Mouse (Mus musculus): ENCODE results near the gene Srrm4. TPM values are rescaled to one million over a fixed set of nuclear protein-coding genes. Genes with fewer than 3 reads are reported as not detected.

The Srrm4 gene
- total RNA-seq, 2 experiments from 2014 or later = 30.5 to 33.6 TPM

DNA sequence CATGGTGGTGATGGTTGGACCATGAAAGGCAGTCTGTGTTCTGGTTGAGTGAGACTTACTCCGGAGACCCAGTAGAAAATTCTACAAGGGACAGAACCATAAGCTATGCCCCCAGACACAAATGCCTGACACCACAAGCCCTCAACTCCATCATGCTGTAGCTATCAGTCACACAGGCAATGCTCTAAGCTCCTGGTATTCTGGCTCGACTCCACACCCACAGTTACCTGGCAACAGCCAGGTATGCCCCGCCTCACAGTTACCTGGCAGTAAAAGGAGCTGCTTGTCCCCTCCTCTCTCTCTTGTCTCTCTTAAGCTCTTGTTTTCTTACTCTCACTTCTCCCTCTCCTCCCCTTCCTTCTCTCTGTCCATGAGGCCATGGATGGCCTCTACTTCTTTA lies 98.9 kb downstream of the Srrm4 start:
- no peak for DNase-seq (ENCODE audit: low spot score in 2 of 2)

DNA sequence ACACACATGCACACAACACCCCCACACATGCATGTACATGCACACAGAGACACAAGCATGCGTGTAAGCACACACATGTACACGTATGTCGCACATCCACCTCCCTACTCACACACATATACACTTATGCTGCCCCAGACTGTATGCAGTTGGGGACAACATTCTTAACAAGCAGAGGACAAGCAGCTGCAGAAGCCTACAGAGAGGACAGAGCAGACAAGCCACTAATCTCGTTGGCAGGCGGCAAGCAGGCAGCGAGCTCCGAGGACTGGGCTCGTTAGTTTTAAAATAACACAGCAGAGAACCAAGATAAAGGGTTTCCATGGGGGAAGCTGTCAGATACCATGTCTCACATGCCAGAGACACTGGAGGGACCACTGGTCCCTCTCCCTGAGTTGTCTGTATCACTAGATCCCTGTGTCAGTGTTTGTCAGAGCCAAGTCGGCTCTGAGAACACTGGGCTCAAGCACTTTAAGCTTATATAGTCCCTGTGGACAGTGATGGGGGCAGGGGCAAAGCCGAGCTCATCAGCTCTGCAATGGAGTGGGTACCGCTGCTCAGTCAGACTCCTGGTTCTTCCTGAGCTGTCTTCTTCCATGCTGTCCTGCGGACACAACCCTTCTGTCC lies 99.7 kb downstream of the Srrm4 start:
- no peak for DNase-seq (ENCODE audit: low spot score in 2 of 2)

- no peak for DNase-seq (ENCODE audit: low spot score in 2 of 2)
Observed at GRCm38 (mm10) chr5:116490826-116491225, 100.8 kb downstream of the Srrm4 start.

DNA sequence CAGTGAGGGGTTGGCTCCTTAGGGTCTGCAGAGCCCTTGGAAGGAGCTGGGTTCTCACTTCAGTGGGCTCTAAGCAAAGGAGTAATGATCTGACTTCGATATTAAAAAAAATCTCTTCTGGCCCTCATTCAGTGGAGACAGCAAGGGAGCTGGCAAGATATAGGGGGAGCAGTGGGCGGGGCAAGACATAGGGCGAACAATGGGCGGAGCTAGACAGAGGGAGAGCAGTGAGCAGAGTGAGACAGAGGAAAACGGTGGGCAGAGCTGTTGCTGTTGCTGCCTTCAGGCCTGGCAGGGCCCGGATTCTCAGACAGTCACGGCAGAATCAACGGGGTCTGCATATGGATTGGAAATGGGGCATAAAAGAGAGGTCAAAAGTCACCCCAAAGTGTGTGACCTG lies 102.0 kb downstream of the Srrm4 start:
- no peak for DNase-seq (ENCODE audit: low spot score in 2 of 2)

DNA sequence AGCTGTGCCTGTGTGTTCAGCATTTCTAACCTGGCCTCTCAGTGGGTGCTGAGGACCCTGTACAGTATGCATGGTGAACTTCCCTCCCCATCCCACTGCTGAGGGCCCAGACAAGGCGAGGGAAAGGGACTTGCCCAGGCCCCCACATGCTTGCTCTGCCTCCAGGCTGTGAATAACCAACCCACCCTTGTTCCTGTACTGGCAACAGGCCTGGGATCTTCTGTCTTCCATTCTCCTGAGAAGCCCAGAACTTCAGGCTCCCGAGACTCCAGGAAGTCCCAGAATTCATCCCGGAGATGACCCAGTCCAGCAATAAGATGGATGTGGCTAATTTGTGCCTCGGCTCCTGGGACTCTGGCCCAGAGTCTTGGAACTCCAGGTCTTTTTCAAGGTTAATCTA lies 105.5 kb downstream of the Srrm4 start:
- DNase-seq (ENCODE audit: low spot score in 2 of 2) = no peak

DNA sequence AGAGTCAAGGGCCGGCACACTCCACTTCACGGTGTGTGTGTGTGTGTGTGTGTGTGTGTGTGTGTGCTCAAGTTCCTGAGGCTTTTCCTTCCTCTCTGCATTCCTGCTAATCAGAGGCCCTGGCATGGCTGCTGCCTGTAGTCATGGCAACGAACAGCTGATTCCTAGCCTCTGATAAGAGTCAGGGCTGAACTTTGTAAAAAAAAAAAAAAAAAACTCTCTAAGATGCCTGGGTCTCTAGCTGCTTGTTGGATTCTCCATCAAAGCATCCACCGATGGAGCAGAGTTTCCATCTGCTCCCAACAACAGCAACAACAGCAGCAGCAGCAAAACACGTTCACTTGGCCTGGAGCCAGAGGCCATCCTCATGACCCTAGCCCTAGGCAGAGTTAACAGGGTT lies 106.5 kb downstream of the Srrm4 start:
- no peak for DNase-seq (ENCODE audit: low spot score in 2 of 2)

DNA sequence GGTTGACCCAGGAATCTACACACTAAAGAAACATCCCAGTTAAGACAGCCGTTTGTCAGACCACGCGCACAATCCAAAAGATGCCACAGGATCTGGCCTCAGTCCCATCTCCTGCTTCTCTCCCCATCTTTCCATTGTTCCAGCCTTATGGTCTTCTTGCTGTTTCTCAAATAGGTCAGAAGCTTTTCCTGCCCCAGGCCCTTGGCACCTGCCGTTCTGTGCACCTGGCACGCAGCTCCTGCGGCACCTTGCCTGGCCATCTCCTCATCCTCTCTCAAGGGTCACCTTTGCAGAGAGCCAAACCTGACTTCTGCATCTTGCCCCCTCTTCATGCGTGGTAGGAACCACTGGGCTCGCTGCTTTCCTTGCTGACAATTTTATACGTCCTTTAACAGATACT lies 107.4 kb downstream of the Srrm4 start:
- no peak for DNase-seq (ENCODE audit: low spot score in 2 of 2)

DNA sequence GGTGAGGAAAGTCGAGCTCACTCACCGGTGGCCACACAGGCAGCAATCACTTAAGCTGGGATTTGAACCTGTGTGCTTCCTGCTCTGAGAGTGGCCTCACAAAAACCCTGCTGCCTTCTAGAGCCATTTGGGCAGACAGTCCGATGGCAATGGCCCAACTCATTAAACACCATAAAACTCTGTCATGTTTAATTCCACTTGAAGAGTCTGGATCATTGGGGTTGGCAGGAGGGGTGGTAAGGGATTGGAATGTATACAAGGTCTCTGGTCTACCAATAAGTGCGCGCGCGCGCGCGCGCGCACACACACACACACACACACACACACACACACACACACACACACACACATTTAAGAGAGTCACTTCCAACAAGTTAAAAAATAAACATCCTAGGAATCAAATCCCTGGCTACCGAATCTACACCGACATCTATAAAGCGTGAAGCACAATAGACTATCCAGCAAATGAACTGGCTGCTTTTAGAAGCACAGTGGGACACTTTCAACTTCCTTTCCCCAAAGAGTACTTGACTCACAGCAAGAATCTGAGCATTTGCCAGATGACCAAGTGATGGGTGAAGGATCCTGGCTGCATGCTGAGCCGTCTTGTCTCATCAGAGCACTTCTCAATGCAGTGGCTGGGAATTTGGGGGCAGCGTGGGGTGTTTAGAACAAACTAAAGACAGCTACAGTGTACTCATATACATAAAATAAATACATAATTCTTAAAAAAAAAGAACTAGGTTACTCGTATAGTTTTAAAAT lies 112.8 kb downstream of the Srrm4 start:
- DNase-seq (ENCODE audit: low spot score in 2 of 2) = no peak

DNA sequence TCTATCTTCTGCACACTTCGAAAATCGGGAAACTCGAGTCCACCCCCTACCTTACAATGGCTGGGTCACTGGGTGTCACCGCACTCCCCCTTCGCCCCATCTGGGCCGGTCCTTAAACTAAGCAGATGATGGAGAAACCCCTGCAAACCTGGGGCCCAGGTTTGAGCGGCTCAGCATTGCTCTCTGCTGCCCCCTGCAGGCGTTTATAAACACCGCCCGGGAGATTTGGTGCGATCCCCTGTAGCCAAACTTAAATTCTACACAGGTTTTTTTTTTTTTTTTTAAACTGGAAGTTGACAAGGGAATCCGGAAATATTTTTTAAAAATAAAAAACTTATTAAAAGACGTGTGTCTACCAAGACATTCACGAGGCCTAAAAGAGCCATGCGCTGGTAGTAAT lies 115.6 kb downstream of the Srrm4 start:
- no peak for DNase-seq (ENCODE audit: low spot score in 2 of 2)

DNA sequence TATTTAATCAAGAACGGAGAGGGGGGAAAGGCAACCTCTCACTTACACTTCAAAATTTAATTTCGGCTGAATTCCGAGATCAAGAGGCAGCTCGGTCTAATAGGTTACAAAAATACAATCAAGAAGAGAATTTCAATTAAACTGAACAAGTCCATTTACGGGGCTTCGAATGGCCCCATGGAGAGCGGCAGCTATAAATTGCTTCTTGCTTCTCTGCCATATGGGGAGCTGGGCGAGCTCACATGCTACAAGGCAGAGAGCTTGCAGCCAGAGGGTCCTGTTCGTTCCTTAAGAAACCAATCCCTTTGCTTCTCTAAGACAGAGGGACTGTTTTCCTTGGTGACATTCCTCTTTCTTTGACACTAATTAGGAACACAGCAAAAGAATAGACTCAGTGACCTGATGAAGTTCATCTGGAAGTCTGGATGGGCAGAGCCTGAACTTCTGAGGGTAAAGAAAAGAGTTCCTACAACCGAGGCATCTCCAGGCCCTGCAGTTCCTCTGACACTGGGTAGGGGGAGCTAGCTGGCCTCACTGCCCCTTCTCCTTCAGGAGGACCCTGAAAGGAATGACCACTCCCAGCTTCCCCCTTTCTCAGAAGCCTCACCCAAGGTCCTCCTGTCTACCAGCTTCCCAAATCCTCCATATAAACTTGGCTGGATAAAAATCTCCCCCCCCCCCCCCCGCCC lies 130.1 kb downstream of the Srrm4 start:
- DNase-seq (ENCODE audit: low spot score in 2 of 2) = no peak

DNA sequence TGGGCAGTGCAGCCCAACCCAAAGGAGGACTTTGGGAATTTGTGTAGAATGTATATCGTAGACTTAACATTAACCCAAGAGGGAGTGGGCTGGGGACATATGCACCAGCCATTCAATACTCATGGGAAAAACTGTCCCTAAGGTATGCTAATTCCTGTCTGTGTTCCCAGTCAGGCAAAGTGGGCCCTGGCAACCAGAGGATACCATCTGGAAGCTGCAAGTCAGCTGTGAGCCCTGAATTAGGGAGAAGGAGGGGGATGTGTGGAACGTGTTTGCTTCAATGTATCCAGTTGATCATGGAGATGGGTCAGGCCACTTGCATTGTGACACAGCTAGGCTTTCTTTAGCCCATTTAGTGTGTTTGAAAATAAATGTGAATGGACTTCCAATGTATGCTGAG lies 131.6 kb downstream of the Srrm4 start:
- peak; percentile 34 to 49 for DNase-seq (ENCODE audit: low spot score in 2 of 2)

DNA sequence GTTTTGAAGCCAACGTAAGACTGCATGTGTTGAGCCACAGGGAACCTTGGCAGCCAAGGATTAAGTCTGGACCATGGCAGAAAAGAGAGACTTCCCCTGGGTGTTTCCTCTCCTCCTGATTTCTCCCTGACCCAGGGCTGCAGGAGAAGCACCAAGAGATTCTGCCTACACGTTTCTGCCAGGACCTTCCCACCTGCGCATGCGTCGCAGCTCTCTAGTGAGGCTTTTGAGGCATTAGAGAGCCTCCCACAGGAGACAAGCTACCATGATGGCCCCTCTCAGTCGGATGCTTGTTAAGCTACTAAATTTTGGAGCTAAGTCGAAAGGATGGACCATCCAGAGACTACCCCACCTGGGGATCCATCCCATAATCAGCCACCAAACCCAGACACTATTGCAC lies 133.8 kb downstream of the Srrm4 start:
- DNase-seq (ENCODE audit: low spot score in 2 of 2) = no peak

- no peak for DNase-seq (ENCODE audit: low spot score in 2 of 2)
Observed at GRCm38 (mm10) chr5:116456796-116457515, 134.7 kb downstream of the Srrm4 start.

DNA sequence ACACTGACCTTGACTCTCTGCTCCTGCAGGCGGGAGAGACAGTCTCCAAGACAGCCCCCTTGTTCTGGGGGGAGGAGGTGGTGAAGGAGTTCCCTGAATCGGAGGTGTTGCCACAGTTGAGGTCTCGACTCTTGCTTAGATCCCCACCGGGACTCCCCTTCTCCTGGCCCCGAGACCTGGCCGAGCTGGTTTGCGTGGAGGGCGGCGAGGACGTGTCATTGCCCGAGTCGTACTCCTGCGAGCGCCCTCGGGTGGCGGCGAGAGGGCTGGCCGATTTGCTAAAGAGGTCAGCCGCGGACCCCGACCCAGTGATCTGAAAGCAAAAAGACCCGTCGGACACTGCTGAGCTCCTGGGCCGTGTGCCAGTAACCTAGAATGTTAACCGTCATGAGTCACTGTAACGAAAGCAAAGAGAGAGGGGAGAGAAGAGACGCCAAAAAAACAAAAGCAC lies 138.2 kb downstream of the Srrm4 start:
- DNase-seq (ENCODE audit: low spot score in 2 of 2) = peak; percentile 31 to 52

- no peak for DNase-seq (ENCODE audit: low spot score in 2 of 2)
Observed at GRCm38 (mm10) chr5:116450901-116451300, 140.7 kb downstream of the Srrm4 start.

DNA sequence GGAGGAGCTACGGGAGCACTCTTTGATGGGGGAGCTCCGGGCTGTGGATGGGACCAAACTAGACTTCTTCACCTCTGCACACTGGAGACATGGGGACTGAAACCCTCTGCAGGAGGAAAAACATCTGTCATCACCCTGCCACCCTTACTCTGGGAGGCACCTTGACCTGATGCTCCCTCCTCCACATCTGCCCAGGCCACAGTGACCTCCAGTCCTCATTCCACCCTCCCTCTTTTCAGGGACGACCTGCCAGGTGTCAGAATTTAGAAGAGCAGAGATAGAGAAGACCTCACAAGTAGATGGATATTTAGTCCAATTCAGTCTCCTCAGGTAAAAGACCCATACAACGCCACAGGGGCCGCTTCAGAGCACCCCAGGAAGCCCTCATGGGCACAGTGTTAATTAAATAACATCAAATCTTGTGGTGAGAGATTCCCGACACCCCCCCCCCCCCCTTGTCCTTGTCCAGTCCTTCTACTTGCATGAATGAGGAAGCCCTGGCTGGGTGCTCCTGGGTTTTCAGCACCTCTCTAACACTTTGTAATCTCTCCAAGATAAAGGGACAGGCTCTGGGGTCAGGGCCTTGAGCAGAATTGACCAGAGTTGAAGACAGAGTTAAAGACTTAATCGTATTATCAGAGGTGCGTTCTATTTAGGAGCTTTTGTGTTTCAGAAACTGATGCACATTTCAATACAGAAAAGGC lies 141.9 kb downstream of the Srrm4 start:
- DNase-seq (ENCODE audit: low spot score in 2 of 2) = no peak

GRCm38 (mm10) chr5:116448409-116449191 lies 143.0 kb downstream of the Srrm4 start:
- peak in 1 of 2 experiments; percentile 71 for DNase-seq (ENCODE audit: low spot score in 2 of 2)

DNA sequence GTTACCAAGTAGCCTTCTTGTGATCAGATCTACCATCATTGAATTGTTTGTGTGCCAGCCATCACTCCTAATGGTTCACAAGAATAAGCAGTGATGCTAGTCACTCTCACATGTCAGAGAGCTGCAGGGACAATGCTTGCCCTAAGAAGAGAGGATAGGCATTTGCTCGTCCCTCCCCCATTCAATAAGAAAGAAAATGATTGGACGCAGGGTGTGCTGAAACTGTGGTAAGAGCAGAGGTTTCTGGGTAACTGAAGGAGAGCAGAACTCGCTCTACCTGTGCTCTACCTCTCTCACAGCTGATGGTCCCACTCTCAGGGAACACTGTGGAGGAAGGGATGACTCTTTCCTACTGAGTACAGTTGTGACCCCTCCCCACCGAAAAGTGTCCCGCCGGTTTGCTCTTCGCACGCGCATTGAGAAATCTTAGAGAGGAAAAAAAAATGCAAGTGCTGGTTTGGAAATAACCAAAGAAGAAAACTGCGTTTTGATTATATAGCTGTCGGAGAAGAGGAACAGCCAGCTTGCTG lies 143.7 kb downstream of the Srrm4 start:
- DNase-seq (ENCODE audit: low spot score in 2 of 2) = no peak

- no peak for DNase-seq (ENCODE audit: low spot score in 2 of 2)
Observed at GRCm38 (mm10) chr5:116446552-116446951, 145.1 kb downstream of the Srrm4 start.

Measured in layer of hippocampus, postnatal 14 days (tissue).